Mouse (Mus musculus): ENCODE measurements around the gene Mgst3.
"Not testable (repeated sequence)": the region's sequence is repeated elsewhere in the genome, so short reads cannot be mapped to it uniquely, and the experiment has no call there.

Gene Mgst3

DNA sequence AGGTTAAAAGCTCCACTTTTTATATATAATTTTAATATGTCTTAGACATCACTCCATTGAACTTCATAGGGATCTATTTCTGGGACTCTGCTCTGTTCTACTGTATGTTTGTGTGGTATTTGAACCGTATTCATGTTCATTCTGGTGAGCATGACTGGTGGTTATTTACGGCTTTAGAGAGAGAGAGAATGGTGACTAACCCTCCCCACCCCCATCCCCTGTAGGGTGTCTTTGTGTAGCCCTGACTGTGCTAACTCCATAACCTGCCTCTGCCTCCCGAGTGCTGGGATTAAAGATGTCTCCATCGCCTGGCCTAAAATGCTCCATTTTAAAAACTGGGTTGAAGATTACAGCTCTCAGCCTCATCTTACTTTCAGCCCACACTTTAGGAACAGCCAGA is 33.4 kb downstream of the Mgst3 start:
- no peak for DNase-seq (ENCODE audit: low spot score in 2 of 2)

DNA sequence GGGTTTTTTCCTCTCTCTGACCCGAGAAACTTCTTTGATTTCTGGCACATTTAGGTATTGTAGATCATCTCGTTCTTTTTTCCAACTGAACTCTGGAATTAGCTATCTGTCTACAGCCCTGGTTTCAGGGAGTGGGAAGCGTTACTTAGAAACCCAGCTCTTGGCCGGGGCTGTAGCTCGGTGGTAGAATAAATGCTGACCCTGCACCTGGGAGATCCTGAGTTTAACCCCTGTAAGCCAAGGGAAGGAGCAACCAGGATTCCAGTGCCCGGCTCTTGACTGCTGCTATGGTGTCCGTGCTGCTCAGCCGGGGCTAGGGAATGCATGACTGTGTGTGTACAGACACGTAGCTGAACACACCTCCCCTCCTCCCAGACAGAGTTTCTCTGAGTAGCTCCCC is 34.9 kb downstream of the Mgst3 start:
- DNase-seq (ENCODE audit: low spot score in 2 of 2): no peak

GRCm38 (mm10) chr1:167357387-167357786 is 36.3 kb downstream of the Mgst3 start:
- no peak for DNase-seq (ENCODE audit: low spot score in 2 of 2)

DNA sequence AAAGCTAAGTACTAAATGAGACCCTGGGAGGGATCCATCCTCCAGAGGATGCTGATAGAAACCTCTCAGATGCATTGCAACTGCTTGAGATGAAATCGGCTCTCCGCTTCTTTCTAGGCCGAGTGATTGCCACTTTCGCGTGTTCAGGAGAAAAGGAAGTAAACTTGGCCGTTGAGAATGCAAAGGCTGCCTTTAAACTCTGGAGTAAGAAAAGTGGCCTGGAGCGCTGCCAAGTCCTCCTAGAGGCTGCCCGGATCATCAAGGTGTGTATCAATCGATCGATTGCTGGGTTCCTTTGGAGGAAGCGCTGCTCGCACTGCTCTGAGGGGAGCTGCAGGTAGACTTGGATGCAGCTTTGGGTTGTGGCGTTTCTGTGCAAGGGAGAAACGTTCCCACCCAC is 41.2 kb downstream of the Mgst3 start:
- no peak for DNase-seq (ENCODE audit: low spot score in 2 of 2)

DNA sequence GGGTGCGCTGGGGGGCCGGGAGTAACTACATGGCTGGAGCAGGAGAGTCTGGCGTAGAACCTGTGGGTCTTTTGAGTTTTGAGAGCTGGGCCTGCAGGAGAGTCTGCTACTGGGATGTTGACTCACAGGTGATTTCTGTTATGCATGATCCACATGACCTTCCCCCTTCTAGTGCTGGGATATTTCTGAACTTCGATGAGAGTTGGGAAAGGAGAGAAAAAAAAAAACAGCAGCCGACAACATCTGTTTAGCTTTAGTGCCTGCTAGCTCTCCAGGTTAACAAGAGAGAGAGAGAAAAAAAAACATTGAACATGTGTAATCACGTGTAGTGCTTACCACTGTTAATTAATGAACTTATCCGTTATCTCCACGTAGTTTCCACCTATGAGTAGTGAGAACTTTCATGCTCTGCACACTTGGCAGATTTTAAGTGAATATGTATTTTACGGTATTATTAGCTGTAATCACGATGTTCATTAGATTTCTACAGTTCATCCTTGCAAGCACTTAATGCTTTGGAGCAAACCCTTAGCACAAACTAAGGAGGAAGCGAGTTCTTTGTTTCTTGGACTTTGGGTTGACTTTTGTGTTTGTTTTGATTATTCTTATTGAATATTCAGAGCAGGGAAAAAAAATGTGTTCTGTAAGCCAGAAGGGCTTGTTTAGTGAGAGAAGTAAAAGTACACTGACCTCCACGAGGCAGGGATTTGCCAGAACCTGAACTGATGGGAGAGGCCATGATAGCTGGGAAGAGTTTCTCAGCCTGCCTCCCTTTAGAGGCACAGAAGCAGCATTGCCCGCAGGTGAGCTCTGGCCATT is 42.8 kb downstream of the Mgst3 start:
- no peak for DNase-seq (ENCODE audit: low spot score in 2 of 2)

DNA sequence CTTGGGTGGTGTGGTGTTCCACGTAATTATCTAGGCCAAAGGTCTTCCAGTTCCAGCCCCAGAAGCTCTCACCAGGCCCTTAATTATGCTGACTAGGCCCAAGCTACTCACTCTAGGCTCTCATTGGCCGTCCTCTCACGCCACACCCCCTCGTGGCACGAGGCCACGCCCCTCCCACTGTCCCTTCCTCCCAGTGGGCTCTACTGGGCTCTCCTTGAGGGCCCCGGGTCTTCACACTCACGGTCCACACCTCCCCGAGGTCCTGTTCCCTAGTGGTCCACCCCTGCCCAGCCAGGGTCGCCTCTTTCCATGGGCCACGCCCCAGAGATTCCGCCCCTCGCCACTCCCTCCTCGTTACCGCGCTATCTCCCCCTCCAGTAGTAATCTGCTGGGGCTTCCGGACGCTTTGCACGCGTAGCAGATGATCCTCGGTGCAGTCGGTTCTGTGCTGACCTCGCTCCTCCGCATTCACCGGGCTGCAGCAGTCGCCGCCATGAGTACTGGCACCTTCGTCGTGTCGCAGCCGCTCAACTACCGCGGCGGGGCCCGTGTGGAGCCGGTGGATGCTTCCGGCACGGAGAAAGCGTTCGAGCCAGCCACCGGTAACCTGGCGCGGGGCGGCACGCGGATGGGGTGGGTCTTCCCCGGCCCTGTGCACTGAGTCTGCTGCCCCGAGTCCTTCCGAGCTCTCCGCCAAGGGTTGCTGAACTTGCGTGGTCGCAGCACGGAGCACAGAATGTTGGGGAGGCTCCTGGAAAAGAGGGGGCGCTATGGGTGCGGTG is 43.6 kb downstream of the Mgst3 start, which contains the start of gene Aldh9a1:
TSS of gene Aldh9a1 (plus strand) at position 177 of the 782 bp plus-strand sequence.
- peak; percentile 85 to 91 for DNase-seq (ENCODE audit: low spot score in 2 of 2)

DNA sequence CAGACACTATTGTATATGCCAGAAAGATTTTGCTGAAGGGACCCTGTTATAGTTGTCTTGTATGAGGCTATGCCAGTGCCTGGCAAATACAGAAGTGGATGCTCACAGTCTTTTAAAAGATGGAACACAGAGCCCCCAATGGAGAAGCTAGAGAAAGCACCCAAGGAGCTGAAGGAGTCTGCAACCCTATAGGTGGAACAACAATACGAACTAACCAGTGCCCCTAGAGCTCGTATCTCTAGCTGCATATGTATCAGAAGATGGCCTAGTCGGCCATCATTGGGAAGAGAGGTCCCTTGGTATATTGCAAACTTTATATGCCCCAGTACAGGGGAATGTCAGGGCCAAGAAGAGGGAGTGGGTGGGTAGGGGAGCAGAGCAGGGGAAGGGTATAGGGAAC is 44.4 kb downstream of the Mgst3 start:
- DNase-seq (ENCODE audit: low spot score in 2 of 2): not testable (repeated sequence)

- DNase-seq (ENCODE audit: low spot score in 2 of 2): not testable (repeated sequence)
Observed at GRCm38 (mm10) chr1:167345994-167346520, 47.6 kb downstream of the Mgst3 start.

DNA sequence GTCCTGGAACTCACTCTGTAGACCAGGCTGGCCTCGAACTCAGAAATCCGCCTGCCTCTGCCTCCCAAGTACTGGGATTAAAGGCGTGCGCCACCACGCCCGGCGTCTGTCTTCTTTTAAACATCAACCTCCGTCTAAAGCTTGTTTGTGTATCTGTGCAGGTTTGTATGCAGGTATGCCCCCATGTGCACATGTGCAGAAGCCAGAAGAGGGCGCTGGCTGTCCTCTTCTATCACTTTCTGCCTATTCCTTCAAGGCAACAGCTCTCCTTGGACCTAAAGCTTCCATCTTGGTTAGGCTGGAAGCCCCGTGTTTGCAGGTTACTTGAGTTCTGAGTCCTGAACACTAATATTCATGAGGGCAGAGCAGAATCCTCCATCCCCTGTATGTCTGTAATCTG is 50.8 kb downstream of the Mgst3 start:
- no peak for DNase-seq (ENCODE audit: low spot score in 2 of 2)

DNA sequence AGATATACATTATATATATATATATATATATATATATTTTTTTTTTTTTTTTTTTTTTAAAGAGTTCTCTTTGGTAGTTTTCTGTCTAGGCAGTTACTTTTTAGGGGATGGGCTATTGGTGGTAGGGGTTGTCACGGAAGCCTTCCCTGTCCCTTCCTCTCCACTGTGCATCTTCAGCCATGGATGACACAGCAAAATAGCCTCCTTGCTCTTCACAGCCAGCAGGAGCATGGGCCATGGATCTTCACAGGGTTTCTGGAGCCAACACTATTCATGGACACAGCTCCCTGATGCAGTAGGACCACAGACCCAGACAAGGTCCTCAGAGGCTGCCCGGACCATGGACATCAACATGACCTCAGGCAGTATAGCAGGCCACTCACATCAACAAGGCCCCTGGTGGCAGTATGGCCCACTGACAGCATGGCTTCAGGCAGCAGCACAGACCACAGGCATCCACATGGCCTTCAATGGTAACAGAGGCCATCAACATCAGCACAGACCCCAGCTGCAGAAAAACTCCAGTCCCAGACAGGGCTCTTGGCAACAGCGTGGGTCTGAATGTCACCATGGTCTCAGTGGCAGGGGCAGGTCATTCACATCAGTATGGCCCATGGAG is 52.6 kb downstream of the Mgst3 start:
- DNase-seq (ENCODE audit: low spot score in 2 of 2): no peak

DNA sequence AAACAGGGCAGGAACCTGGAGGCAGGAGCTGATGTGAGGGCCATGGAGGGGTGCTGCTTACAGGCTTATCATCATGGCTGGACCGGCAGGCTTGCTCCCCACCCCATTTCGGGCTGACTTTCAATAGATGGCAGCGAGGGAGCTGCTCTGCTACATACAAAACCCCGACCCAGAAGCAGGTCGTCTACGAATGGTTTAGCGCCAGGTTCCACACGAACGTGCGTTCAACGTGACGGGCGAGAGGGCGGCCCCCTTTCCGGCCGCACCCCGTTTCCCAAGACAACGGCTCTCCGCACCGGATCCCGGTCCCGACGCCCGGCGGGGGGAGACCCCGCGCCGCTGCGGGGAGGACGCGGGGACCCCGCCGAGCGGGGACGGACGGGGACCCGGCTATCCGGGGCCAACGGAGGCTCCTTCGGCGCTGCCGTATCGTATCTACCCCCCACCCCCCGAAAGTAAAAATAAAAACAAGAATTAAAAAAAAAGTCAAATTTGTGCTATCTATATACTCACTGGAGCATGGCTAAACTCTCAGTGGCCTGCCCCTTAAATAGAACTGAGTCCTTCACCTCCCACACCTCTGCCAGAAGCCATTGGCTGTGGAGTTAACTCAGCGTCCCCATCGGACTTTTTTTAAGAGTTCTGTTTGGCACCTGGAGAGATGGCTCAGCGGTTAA is 53.4 kb downstream of the Mgst3 start:
- DNase-seq (ENCODE audit: low spot score in 2 of 2): no peak

- DNase-seq (ENCODE audit: low spot score in 2 of 2): no peak
Observed at GRCm38 (mm10) chr1:167339177-167339781, 54.4 kb downstream of the Mgst3 start.

DNA sequence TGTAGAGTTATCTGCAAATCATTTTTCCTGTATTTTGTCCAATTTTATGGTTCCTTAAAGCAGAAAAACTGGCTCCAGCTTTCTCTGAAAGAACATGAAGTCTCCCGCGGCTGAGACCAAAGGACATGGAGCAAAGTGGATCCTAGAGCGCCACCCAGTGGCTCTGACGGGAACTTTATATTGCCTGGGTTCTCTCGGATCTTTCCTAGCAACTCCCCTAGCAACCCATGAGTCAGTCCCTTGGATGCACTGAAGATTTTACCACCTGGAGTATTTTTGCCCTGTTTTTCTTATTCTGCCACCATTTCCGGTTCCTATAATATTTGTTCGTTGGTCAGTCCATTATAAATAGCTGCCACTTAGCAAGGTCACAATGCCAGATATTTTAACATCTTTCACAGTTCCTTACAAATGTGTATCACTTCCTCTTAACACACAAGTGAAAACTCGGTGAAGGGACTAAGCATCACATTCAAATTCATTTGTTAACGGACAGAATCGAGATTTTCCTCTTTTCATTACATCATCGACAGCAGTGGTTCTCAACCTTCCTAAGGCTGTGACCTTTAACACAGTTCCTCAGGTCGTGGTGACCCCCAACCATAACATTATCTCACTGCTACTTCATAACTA is 56.1 kb downstream of the Mgst3 start:
- DNase-seq (ENCODE audit: low spot score in 2 of 2): peak; percentile 72 to 73

- DNase-seq (ENCODE audit: low spot score in 2 of 2): no peak
Observed at GRCm38 (mm10) chr1:167336398-167336797, 57.2 kb downstream of the Mgst3 start.

DNA sequence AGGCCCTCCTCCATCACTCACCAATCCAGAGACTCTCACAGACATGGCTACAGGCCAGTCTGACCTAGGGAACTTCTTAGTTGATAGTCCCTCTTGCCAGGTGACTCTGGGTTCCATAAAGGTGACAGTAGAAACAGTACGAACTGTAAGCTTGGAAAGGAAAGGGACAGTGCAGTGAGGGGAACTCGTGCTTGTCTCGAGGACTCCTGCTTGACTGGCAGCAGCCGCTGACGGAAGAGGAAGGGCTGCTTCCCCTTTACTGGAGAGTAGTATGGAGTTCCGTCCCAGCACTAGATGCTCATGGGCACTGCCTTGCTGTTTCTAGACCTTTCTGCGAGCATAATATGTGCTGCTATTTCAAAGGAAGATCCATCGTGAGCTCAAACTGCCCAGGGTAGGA is 62.5 kb downstream of the Mgst3 start:
- no peak for DNase-seq (ENCODE audit: low spot score in 2 of 2)

- no peak for DNase-seq (ENCODE audit: low spot score in 2 of 2)
Observed at GRCm38 (mm10) chr1:167328776-167329175, 64.9 kb downstream of the Mgst3 start.

Measured in urinary bladder, adult 18-20 months (tissue).